Mouse (Mus musculus) spleen, adult 2 months (tissue): ENCODE data around the gene 1700007K13Rik.

Experiments used
- CTCF ChIP-seq: fragments of 200-500 bp; IDR thresholded peaks from 2 replicates; pipeline ENCODE4 v1.5.1; 2011; ENCODE audit warnings: mild to moderate bottlenecking, inconsistent platforms; ENCODE audit not compliant: insufficient read depth, insufficient read length, insufficient replicate concordance; ENCODE audit errors: extremely low read depth
- POLR2A ChIP-seq: fragments of 200-500 bp; IDR thresholded peaks from 2 replicates; pipeline ENCODE4 v1.6.1; 2011; ENCODE audit warnings: low read depth, low read length, inconsistent platforms

GRCm38 (mm10) chr2:28432811-28433210 is 33.3 kb downstream of the 1700007K13Rik start:
- TF ChIP-seq POLR2A: no peak
- TF ChIP-seq CTCF: no peak
